Mouse (Mus musculus): ENCODE measurements around the gene Mtmr2. TPM values are rescaled to one million over a fixed set of nuclear protein-coding genes. Genes with fewer than 3 reads are reported as not detected.
"Not testable (repeated sequence)": the region's sequence is repeated elsewhere in the genome, so short reads cannot be mapped to it uniquely, and the experiment has no call there.

The Mtmr2 gene
- total and polyA plus RNA-seq, 3 experiments, result 19.7 to 42.6 (median 34.7) TPM

- H3K4me2 ChIP-seq (ENCODE audit: insufficient read depth, low read depth, poor library complexity, severe bottlenecking), result no peak overlapping the region
- no peak overlapping the region for H3K4me3 ChIP-seq (replicated peaks in 1 of 3; ENCODE audit: low read depth in 2 of 3, low read length in 2 of 3, poor library complexity in 1 of 3)
- peaks cover 4 to 23% of the 10 kb centered on the region in 2 experiments; a peak in 3 of 4 replicates for H3K4me1 ChIP-seq (ENCODE audit: control insufficient read depth in 1 of 2, insufficient read depth in 2 of 2)
- in situ Hi-C loops (cut with MboI; ENCODE audit: low pct_ligation_motif_present, low pct_unique_long_range_greater_than_20kb, low sequenced_read_pairs) (no loop called here), dilution Hi-C loops (cut with MboI; ENCODE audit: extremely low pct_ligation_motif_present, extremely low pct_unique_long_range_greater_than_20kb, low sequenced_read_pairs) (no loop called here)
- no peaks in the 10 kb centered on the region for H3K79me2 ChIP-seq (replicated peaks; ENCODE audit: control insufficient read depth, extremely low read depth, insufficient read depth, poor library complexity, severe bottlenecking)
- H3K27ac ChIP-seq (ENCODE audit: insufficient read depth, low read depth), result no peak overlapping the region
- no peak for DNase-seq (ENCODE audit: extremely low read depth)
- no peaks in the 10 kb centered on the region for H3K27me3 ChIP-seq (replicated peaks)
- no peaks in the 10 kb centered on the region for H3K9me3 ChIP-seq (replicated peaks; ENCODE audit: low read length)
- no peak overlapping the region for H3K9ac ChIP-seq (ENCODE audit: insufficient read depth, low read depth)
- H3K36me3 ChIP-seq (replicated peaks in 1 of 2; ENCODE audit: control insufficient read depth in 1 of 2, insufficient read depth in 1 of 2, low read length in 1 of 2), result peaks cover 26 to 47% of the 10 kb centered on the region in 2 experiments
- no peak for TF ChIP-seq ZNF384 (IDR thresholded peaks at IDR 0.05; ENCODE audit: low read depth, low read length)
- no peak for TF ChIP-seq GABPA (IDR thresholded peaks at IDR 0.05; ENCODE audit: insufficient replicate concordance, low read depth, low read length)
- no peak for TF ChIP-seq MAX (IDR thresholded peaks at IDR 0.05; ENCODE audit: low read length)
- no peak for TF ChIP-seq KAT2A (IDR thresholded peaks at IDR 0.05; ENCODE audit: insufficient replicate concordance, low read length)
- no peak for TF ChIP-seq ZKSCAN1 (IDR thresholded peaks at IDR 0.05; ENCODE audit: borderline replicate concordance, low read depth, low read length)
- TF ChIP-seq JUND (conservative IDR thresholded peaks at IDR 0.05; ENCODE audit: low read depth, low read length), result no peak
- no peak for TF ChIP-seq SIN3A (IDR thresholded peaks at IDR 0.05; ENCODE audit: low read length)
- TF ChIP-seq POLR2A (IDR thresholded peaks at IDR 0.05; ENCODE audit: low read depth, low read length), result no peak
- TF ChIP-seq TBP (conservative IDR thresholded peaks at IDR 0.05; ENCODE audit: low read depth, low read length), result no peak
- no peak for TF ChIP-seq SMC3 (IDR thresholded peaks at IDR 0.05; ENCODE audit: low read depth, low read length)
- TF ChIP-seq MAZ (IDR thresholded peaks at IDR 0.05; ENCODE audit: low read depth, low read length), result no peak
- TF ChIP-seq EP300 (IDR thresholded peaks at IDR 0.05; ENCODE audit: low read length), result no peak
- no peak for TF ChIP-seq RCOR1 (conservative IDR thresholded peaks at IDR 0.05; ENCODE audit: low read depth, low read length)
- no peak for TF ChIP-seq HCFC1 (IDR thresholded peaks at IDR 0.05; ENCODE audit: low read depth, low read length)
- no peak for TF ChIP-seq CTCF (conservative IDR thresholded peaks at IDR 0.05 in 1 of 2, IDR thresholded peaks at IDR 0.05 in 1 of 2; ENCODE audit: low read depth in 2 of 2, low read length in 2 of 2)
- TF ChIP-seq NELFE (IDR thresholded peaks at IDR 0.05; ENCODE audit: low read depth, low read length), result no peak
- no peak for TF ChIP-seq JUN (IDR thresholded peaks at IDR 0.05; ENCODE audit: insufficient read depth, low read depth, low read length)
- no peak for TF ChIP-seq CHD2 (IDR thresholded peaks at IDR 0.05; ENCODE audit: low read length)
These were observed 41.1 kb upstream of the Mtmr2 start for GRCm38 (mm10) chr9:13707066-13707555.

GRCm38 (mm10) chr9:13709436-13709835 lies 38.8 kb upstream of the Mtmr2 start:
- Histone ChIP-seq H3K4me2 (ENCODE audit: insufficient read depth, low read depth, poor library complexity, severe bottlenecking) (no peak overlapping the region), H3K36me3 (replicated peaks in 1 of 2; ENCODE audit: control insufficient read depth in 1 of 2, insufficient read depth in 1 of 2, low read length in 1 of 2) (peaks cover 19 to 34% of the 10 kb centered on the region in 2 experiments), H3K27me3 (replicated peaks) (no peaks in the 10 kb centered on the region), H3K9me3 (replicated peaks; ENCODE audit: low read length) (no peaks in the 10 kb centered on the region), H3K79me2 (replicated peaks; ENCODE audit: control insufficient read depth, extremely low read depth, insufficient read depth, poor library complexity, severe bottlenecking) (no peaks in the 10 kb centered on the region), H3K27ac (ENCODE audit: insufficient read depth, low read depth) (no peak overlapping the region), H3K4me1 (ENCODE audit: control insufficient read depth in 1 of 2, insufficient read depth in 2 of 2) (peaks cover 0 to 2% of the 10 kb centered on the region in 2 experiments; a peak in 1 of 4 replicates), H3K4me3 (replicated peaks in 1 of 3; ENCODE audit: low read depth in 2 of 3, low read length in 2 of 3, poor library complexity in 1 of 3) (no peak overlapping the region), H3K9ac (ENCODE audit: insufficient read depth, low read depth) (no peak overlapping the region)
- in situ Hi-C loops (cut with MboI; ENCODE audit: low pct_ligation_motif_present, low pct_unique_long_range_greater_than_20kb, low sequenced_read_pairs), result no loop called here
- dilution Hi-C loops (cut with MboI; ENCODE audit: extremely low pct_ligation_motif_present, extremely low pct_unique_long_range_greater_than_20kb, low sequenced_read_pairs), result no loop called here
- DNase-seq (ENCODE audit: extremely low read depth), result no peak
- TF ChIP-seq KAT2A (IDR thresholded peaks at IDR 0.05; ENCODE audit: insufficient replicate concordance, low read length) (no peak), ELF1 (IDR thresholded peaks at IDR 0.05; ENCODE audit: low read depth, low read length) (no peak), USF1 (IDR thresholded peaks at IDR 0.05; ENCODE audit: low read depth, low read length) (no peak), POLR2A (IDR thresholded peaks at IDR 0.05; ENCODE audit: low read depth, low read length) (no peak), POLR2AphosphoS2 (IDR thresholded peaks at IDR 0.05; ENCODE audit: low read depth, low read length) (no peak), ZNF384 (IDR thresholded peaks at IDR 0.05; ENCODE audit: low read depth, low read length) (no peak), CHD2 (IDR thresholded peaks at IDR 0.05; ENCODE audit: low read length) (no peak), ZKSCAN1 (IDR thresholded peaks at IDR 0.05; ENCODE audit: borderline replicate concordance, low read depth, low read length) (no peak), TBP (conservative IDR thresholded peaks at IDR 0.05; ENCODE audit: low read depth, low read length) (no peak)

GRCm38 (mm10) chr9:13715891-13716290 lies 32.3 kb upstream of the Mtmr2 start:
- Histone ChIP-seq H3K4me2 (ENCODE audit: insufficient read depth, low read depth, poor library complexity, severe bottlenecking) (peak overlapping the region; percentile 44; the same call in 1 of the 2 replicates), H3K4me1 (ENCODE audit: control insufficient read depth in 1 of 2, insufficient read depth in 2 of 2) (peaks cover 0 to 11% of the 10 kb centered on the region in 2 experiments; a peak in 2 of 4 replicates)
- H3K79me2 ChIP-seq (replicated peaks; ENCODE audit: control insufficient read depth, extremely low read depth, insufficient read depth, poor library complexity, severe bottlenecking); H3K4me3 ChIP-seq (replicated peaks in 1 of 3; ENCODE audit: low read depth in 2 of 3, low read length in 2 of 3, poor library complexity in 1 of 3); H3K9me3 ChIP-seq (replicated peaks; ENCODE audit: low read length); H3K27ac ChIP-seq (ENCODE audit: insufficient read depth, low read depth); dilution Hi-C loops (cut with MboI; ENCODE audit: extremely low pct_ligation_motif_present, extremely low pct_unique_long_range_greater_than_20kb, low sequenced_read_pairs); H3K27me3 ChIP-seq (replicated peaks); H3K9ac ChIP-seq (ENCODE audit: insufficient read depth, low read depth); H3K36me3 ChIP-seq (replicated peaks in 1 of 2; ENCODE audit: control insufficient read depth in 1 of 2, insufficient read depth in 1 of 2, low read length in 1 of 2); DNase-seq (ENCODE audit: extremely low read depth): not testable (repeated sequence)
- in situ Hi-C loops (cut with MboI; ENCODE audit: low pct_ligation_motif_present, low pct_unique_long_range_greater_than_20kb, low sequenced_read_pairs), result loop anchor here (10.0 kb wide), 1 partner anchor 161 kb away; no protein-coding TSS in a partner anchor

All from CH12.LX (cell line).